Mouse (Mus musculus) brain, adult 2 months (tissue): ENCODE data around the gene Armh3.

Experiments used
- DNase-seq: peaks from one replicate; pipeline ENCODE4 v3.0.0; 2011; ENCODE audit warnings: low read depth, low spot score

The Armh3 gene

DNA sequence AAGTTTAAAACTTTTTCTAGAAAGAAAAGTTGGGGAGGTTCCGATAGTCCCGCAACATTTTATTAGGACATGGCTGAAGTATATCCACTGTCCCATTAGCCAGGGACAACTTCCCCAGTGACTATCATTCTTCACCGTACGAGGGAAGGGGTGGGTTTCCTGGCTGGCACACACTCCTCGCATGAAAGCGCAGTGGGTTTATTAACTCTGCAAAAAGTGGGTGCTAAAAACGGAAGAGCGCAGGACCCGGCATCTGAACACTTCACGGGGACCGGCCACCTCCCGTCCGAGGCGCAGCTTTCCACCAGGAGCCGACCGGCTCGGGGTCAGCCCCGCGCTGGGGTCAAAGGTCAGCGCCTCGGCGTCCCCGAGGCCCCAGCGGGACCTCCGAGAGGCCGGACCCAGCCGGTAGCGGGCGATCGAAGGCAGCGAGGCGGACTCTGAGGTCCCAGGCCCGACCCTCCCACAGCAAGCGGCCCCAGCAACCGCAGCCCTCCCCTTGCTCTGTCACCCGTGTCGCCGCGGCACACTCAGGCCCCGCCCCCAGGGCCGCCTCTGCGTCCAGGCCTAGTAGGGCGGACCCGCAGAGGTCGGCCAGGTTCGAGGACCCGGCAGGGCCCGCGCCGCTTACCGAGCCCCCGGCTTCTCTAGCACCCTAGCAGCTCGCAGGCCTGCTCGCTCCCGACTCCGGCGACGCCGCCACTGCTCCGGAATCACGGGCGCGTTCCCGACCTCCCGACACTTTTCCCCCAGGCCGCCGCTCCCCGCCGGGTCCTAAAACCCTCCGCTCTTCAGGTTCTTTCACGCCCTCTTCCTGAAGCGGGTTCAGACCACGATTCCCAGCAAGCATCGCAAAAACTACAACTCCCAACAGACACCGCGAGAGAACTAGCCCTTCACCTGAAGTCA is at the start of gene Armh3:
TSS of gene Armh3 (minus strand) at position 704 of the 909 bp plus-strand sequence.
- DNase-seq = peak; percentile 99

DNA sequence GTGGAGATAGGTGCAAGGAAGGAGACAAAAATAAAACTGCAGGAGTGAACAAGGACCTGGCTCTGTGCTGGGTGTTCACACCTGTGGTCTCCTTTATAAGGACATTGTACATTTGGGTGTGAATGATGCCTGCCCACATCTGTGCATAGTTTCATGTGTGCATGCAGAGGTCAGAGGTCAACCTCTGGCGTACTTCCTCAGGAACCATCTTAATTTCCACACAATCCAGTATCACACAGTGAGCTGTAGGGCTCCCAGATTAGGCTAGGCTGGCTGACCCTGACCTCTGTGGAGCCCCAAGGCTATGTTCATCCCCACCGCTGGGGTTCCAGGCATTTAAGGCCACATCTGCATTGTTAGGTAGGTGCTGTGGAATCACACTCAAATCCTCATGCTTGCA is 49.1 kb upstream of the Armh3 start:
- no peak for DNase-seq

DNA sequence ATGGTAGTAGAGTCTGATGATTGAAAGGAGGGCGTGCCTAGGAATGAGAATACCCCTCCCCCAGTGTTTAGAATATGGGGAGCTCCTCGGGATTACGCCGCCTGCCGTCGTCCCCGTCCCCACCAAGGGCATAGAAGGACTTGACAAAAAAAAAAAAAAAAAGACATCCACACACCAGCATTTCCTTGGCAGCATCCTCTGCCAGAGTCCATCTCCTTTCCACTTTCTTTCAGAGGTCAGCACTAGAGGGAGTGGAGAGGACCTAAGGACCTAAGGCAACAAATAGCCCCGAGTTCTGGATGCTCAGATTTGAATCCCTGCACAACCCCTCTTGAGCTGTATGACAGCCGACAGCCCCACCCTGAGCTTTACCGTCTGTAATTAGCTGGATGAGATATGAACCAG is 48.3 kb upstream of the Armh3 start:
- peak; percentile 27 for DNase-seq

DNA sequence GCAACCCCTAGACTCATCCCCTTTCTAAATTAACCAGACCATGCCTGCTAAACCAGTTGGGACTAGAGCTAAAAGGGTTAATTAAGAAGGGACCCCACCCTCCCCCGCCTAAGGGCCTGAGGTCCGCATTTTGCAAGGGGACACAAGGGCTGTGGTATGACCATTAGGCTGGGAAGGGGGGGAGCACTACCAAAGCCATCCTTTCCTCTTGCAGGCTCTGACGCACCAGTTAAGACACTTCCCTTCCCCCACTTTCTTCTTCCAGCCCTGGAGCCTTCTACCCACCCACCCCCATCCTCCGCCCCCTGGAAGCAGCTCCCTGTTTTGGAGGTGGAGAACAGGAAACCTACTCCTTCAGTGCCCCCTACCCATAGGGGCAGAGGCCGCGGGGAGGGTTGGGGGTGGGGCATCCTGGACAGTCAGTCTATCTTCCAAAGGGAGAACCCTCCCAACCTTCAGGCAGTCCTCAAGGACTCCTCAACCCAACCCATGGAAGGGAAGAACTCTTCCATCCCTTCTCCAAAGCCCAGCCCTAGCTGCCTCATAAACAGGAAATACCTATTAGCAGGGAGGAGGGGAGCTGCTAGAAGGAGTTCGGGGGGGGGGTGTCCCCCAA is 47.5 kb upstream of the Armh3 start:
- peak; percentile 87 for DNase-seq

DNA sequence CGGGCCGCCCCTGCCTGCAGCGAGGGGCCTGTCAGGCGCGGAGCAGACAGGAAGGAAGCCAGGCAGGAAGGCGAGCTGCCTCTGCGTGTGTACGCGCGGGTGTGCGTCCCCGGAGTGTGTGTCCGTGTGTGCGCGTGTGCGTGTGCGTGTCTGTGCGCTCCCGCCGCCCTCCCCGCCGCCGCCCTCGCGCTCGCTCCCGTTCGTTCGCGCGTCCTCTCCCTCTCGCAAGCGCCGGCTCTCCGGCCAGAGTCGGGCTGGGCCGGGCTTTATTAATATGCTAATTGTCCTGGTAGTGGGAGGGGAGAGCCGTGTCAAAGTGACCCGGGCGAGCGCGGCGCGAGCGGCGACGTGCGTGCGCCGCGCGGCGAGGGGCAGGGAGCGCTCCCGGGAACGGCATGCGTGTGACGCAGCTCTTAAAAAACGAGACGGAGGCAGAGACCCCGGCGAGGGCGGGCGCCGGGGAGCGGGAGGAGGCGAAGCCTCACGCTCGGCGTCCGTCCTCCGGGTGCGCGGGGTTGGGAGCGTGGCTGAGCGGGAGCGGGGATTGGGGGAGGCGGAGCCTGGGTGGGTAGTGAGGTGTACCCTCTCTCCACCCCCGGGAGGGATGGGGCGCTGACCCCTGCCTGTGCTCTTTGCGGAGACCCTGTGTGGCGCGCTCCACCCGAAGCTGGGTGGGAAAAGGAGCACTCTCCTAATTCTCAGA is 46.9 kb upstream of the Armh3 start, which contains the start of gene Ldb1:
TSS of gene Ldb1 (minus strand) at position 222 of the 703 bp plus-strand sequence.
- peak; percentile 96 for DNase-seq

DNA sequence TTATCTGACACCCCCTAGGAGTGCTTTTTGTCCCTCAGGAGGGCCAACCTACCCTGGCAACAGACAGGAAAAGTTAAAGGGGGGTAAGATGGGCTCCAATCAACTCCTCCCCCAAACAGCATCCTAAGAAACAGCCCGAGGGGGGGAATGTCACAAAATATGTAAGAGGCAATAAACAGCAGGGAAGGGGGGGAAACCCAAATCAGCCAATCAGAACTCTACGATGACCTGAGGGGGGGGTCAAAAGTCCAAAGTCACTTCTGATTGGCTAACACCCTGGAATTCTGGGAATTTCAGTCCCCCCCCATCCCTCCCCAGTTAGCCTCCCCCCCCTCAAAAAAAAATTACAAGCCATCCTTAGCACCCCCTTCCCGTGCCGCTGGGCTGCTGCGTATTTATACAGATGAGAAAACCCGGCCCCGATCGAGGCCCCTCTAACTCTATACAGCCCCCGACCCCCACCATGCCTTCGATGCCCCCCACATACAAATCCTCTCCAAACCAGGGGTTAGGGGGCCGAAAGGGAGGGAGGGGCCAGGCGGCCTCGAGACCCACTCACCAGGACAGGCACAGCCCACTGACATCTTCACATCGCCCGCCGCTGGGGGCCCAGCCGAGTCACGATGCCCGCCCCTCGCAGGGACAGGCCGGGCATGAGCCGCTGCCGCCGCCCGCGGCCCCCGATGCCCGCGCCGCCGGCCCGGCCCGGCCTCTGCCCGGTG is 46.1 kb upstream of the Armh3 start, which contains the start of gene Pprc1:
TSS of gene Pprc1 (plus strand) at position 616 of the 722 bp plus-strand sequence.
- peak; percentile 89 for DNase-seq

DNA sequence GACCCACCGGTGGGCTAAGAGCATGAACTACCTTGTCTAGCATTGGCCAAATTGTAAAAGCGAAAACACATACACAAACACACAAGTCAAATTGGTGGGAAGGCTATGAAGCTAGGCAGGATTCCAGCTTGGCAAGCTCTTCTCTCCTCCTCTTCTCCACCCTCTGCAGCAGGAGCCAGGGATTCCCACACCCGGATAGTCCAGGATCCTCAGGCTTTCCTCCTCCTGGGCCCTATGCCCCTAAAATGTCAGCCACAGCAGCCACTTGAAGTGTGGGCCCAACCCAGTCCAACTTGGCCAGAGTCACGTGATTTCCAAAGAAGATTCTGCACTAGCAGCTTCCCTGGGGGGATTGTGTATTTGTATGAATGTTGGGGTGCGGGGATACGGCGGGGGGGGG is 45.1 kb upstream of the Armh3 start:
- peak; percentile 61 for DNase-seq

DNA sequence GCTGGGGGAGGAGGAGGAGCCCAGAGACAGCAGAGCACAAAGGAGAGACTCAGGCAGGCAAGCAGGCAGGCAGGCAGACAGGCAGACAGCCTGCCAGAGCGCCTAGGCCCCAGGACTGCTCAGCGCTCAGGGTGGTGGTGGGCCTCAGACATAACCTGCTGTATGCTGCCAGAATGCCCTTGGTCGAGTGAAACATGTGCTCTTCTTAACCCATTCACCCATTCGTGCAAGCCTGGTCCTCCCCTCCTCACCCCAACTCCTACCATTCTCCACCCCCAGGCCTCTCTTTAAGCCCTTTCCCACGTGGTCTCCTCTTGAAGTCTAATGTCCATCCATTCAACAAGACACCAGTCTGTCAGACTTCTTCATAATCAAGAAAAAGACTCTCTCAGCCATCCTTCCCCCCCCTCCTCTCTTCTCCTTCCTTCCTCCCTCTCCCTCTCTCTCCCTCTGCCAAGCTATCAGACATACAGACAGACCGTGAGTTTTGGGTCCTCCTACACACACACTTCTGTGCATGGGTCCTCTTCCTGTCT is 44.3 kb upstream of the Armh3 start:
- peak; percentile 88 for DNase-seq

DNA sequence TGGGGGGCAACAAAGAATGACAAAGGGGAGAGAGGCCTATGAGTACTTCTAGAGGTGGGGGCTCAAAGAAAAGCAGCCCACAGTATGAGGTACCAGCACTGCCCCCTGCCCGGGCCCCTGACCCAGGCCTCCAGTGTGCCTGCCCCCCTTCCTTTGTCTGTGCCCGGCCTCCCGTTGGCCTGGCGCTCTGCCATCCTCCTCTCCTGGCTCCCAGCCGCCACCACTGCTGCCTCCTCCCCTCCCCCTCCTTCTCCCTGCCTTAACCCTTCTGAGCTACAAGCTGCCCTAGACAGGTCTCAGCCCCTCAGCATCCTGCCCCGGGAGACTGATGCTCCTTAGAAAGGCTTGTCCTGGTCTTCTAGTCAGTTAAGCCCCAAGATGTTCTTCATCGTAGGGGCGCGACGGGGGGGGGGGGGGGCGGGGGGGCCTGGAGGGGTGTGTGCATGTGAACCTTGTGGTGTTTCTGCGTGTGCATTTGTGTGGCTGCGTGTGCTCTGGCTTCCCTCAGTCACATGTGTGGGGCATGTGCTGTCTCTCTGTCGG is 43.7 kb upstream of the Armh3 start:
- DNase-seq = peak; percentile 87

DNA sequence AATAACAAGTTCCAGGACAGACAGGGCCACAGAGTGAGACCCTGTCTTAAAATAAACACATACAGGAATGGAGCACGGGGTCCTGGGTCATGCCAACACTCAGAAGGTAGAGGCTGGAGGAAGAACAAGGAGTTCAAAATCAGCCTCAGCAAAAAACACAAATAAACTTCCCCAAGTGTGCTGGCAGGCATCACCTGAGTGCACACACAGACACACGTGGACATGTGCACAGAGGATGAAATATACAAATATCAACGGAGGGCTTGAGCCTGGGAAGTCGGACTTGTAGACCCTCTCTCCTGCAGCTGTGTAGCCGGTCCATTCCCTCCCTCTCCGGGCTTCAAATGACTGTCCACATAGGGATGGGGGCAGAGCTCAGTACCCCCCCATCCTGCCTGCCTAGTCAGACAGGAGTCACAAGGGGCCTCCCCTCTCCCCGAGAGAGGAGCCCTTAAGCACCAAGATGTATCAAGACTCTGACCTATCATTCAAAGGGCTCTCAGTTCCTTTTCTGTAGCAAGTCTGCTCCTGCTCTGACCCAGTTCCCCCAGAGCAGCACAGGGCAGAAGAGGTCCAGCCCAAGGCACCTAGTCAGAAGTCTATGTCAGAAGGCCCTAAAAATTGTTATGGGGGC is 43.1 kb upstream of the Armh3 start:
- peak; percentile 14 for DNase-seq

DNA sequence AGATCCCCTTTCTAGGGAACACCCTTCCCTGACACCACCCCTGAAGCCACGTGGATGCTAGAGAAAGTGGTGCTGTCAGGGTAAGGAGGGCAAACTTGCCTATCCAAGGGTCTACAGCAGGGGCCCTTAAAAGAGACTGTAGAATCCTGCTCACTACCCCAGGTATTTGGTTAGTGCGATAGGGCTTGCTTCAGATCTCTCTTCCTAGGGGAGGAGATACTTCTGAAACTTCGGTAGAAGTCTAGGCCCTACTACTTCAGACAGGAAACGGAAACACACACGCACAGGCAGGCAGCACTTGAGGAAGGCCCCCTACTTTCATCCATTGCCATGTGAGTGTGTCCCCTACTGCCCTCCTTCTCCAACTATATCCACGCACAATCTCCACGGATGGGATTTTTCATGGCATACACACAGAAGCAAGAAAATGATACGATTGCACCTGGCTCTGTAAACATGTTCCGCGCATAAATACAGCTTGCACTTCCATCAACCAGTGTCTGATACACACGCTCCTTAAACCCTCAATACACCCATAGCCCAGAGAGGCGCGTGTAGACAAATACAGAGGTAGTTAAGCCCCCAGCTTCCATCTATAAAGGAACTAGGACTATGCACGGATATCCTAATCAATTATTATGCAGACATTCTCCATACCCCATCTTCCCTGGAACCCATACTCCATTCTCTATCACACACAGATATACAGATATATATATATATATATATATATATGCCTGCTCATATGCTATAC is 42.0 kb upstream of the Armh3 start:
- peak; percentile 15 for DNase-seq

DNA sequence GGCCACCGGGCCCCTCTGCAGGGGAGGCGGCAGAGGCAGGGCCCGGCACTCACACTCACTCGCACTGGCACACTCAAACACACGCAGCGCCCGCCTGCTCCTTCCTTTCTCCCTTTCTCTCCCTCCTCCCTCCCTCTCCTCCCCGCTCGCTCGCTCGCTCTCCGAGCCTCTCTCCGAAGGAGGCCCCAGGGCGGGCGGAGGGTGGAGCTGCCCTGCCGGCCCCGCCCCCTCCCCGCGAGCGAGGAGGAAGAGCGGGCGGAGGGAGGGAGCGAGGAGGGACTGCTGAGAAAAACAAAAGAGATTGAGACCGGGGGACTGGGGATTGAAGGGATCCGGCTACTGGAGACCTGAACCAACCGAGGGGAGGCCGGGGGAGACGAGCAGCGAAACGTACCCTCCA is 41.2 kb upstream of the Armh3 start:
- peak; percentile 95 for DNase-seq

DNA sequence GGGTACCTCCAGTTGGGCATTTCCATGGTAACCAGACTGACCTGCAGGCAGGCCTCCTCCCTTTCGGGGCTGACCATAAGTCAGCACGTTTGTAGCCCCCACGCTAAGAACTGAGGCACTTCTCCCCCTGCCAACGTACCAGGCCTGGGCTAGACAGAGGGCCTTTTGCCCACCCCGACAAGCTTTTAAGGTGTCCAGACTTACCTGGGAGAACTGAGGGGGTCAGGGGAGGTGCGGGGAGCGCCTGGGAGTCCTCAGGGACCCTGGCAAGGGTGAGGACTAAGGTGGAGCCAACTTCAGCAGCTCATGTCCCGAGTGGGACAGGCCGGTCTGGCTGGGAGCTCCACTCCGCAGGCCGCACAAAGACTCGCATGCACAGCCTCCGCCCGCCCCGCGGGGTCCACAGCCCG is 40.6 kb upstream of the Armh3 start:
- DNase-seq = no peak

DNA sequence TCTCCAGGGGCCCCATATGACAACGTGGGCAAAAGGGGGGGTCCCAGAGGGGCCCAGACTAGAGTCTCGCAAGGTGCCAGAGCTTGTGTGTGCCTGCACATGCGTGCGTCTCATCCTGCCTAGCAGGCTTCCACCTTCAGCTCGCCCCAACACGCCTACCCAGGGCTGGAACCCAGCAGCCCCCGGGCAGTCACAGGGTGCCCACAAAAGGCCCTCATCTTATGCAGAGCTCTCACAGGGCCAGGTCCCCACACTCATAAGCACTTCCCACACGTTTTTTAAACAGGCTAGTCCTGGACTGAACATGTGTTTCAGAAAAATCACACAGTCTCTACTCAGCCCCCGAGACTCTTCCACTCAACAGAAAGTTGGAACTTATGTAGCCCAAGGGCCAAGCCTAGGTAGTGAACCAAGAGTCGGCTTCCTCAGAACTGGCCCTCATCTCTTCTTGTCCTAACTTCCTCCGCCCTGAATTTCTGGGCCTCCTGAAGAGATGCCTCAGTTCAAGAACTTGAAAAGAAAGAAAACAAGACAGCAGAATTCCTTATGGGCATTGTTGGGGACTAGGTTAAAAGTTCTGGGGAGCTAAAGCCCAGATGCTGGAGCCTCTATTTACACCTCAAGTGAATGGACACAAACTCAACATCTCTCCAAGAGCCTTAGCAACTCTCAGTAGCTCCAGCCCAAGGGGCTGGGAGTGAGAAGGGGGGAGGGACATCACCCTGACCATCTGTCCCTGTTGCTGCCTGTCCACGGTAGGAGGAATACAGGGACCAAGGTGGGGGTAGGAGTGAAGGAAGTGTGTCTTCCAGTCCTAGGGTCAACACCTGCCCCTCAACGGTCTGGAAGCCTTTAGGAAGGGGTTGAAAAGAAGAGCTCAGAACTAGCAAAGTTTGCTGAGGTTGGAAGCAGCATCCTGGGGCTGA is 39.9 kb upstream of the Armh3 start:
- peak; percentile 65 for DNase-seq

DNA sequence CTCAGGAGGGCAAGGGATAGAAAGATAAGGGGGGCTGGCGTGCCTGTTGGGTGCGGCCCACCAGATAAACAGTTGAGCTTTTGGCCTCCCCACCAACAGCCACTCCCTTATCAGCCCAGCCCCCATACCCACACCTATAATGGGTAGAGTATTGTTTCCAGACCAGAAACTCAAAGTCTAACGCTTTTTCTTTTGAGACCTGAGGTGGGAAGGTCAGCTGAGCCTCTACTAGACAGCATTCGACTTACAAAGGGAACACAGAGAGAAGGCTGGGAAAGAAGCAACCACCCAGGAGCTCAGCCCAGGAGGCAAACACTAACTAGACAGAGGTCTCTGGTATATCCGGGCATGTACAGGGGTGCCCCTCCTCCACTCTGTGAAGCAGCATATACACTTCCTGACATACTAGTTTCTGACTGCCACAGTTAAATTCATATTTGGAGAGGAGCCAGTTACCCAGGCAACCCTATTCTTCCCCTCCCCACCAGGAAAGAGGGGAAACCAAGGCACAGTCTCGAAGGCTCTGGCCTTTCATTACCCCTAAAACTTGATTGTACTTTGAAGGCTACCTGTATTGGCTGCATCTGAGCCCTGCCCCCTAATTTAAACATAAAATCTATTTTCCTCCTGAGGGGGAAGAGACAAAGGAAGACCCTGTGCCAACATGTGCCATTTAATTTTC is 39.1 kb upstream of the Armh3 start:
- no peak for DNase-seq

DNA sequence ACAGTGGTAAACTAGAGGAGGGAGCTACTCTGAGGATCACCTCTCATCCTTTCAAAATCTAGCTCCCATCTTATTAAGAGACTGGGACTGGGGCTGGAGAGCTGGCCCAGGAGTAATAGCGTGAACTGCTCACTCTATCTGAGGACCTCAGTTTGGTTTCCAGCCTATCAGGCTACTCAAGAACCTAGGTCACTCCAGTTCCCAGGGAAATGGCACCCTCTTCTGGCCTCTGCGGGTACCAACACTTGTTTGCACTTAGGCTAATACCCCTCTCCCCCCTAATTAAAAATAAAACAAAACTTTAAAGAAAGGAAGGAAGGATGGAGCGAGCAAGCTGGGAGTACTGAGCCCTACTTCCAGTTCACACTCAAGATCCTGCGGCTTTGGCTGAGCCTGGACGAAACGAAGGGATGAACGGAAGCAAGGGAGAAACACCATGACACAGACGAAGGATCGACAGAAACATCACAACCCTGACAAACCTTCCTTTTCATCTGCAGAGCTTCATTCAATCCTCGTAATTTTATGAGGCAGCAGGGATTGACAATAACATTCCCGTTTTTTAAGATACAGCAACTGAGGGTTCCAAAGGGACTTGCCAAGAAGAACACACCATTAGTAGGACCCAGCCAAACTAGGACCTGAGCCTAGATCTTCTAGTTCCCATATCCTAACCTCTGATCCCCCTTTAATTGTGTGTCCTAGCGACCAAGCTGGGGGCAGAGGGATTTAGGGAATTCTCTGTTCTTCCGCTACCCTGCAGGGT is 38.4 kb upstream of the Armh3 start:
- DNase-seq = peak; percentile 47

DNA sequence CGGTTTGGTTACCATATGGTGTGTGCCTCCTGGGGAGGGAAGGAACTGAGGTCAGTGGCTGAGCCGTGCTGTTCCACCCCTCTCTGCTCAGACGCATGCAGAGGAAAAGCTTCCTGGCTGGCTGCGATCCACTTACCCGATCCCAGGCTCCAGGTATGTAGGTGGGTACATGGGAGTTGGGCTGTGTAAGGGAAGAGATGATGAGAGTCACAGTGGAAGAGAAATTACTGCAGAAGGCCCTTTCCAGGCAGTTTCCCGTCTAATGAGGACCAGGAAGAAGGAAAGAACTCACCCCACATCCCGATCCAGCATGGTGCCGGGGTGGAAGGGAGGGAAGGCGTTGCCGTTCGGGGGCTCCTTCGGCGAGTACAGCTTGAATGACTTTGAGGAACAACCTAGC is 37.7 kb upstream of the Armh3 start:
- peak; percentile 43 for DNase-seq
